Mouse (Mus musculus) embryonic fibroblast, embryonic 13.5 days (primary cell): Measurements from ENCODE around the gene Stx7.

ENCODE experiments used
- CTCF ChIP-seq: IDR thresholded peaks from 2 replicates; pipeline ENCODE4 v1.5.1; 2011; ENCODE audit warnings: mild to moderate bottlenecking, control low read depth, low read length, moderate library complexity, borderline replicate concordance; ENCODE audit not compliant: insufficient read depth
- POLR2A ChIP-seq: IDR thresholded peaks from 2 replicates; pipeline ENCODE4 v1.6.1; 2011; ENCODE audit warnings: low read depth, mild to moderate bottlenecking, control low read depth, low read length, moderate library complexity

GRCm38 (mm10) chr10:24213297-24213696, 64.2 kb downstream of the Stx7 start:
- TF ChIP-seq CTCF (no peak), POLR2A (no peak)
